Mouse (Mus musculus) limb, embryonic 11.5 days (tissue): ENCODE data around the gene Chrnd. TPM values are rescaled to one million over a fixed set of nuclear protein-coding genes. Genes with fewer than 3 reads are reported as not detected.

Experiments
- ATAC-seq: fragments of 200-750 bp; cut with Nextera tagmentation; 2 replicates; pipeline ENCODE4 v1.8.0; 2017; ENCODE audit warnings: low read depth; ENCODE audit not compliant: insufficient number of reproducible peaks, low FRiP score, low TSS enrichment
- DNase-seq: peaks from one replicate; pipeline ENCODE4 v3.0.0-alpha.2; 2015; ENCODE audit warnings: low spot score
- H3K27ac ChIP-seq: fragments of 300-500 bp; sonication (generic); replicated peaks from 2 replicates; pipeline ENCODE4 v1.5.1; 2014; ENCODE audit warnings: low read depth, mild to moderate bottlenecking, low read length
- H3K27me3 ChIP-seq: fragments of 300-500 bp; sonication (generic); 2 replicates; pipeline ENCODE4 v1.6.1; 2014; ENCODE audit warnings: mild to moderate bottlenecking, low read length, mixed read lengths; ENCODE audit not compliant: control insufficient read depth, insufficient read depth
- H3K36me3 ChIP-seq: fragments of 300-500 bp; sonication (generic); 2 replicates; pipeline ENCODE4 v1.6.1; 2014; ENCODE audit warnings: mild to moderate bottlenecking, low read length, moderate library complexity, mixed read lengths; ENCODE audit not compliant: control insufficient read depth, insufficient read depth
- H3K4me1 ChIP-seq: fragments of 300-500 bp; sonication (generic); 2 replicates; pipeline ENCODE4 v1.6.1; 2014; ENCODE audit warnings: low read length, mixed read lengths; ENCODE audit not compliant: control insufficient read depth, insufficient read depth
- H3K4me2 ChIP-seq: fragments of 300-500 bp; sonication (generic); 2 replicates; pipeline ENCODE4 v1.6.1; 2014; ENCODE audit warnings: low read depth, mild to moderate bottlenecking, moderate library complexity; ENCODE audit not compliant: severe bottlenecking
- H3K4me3 ChIP-seq: fragments of 300-500 bp; sonication (generic); 2 replicates; pipeline ENCODE4 v1.5.1; 2014; ENCODE audit warnings: low read depth, low read length
- H3K9ac ChIP-seq: fragments of 300-500 bp; sonication (generic); 2 replicates; pipeline ENCODE4 v1.6.1; 2014; ENCODE audit warnings: mild to moderate bottlenecking, low read length
- H3K9me3 ChIP-seq: fragments of 300-500 bp; sonication (generic); 2 replicates; pipeline ENCODE4 v1.6.1; 2016; ENCODE audit warnings: low read length; ENCODE audit not compliant: control insufficient read depth
- WGBS: fragments of 180-500 bp; shearing (Covaris S2); extraction: QIAGEN DNeasy Blood & Tissue Kit; methylation state at CpG from one replicate; pipeline ENCODE4 v1.1.7; 2014; 5-methylcytosine and 5-hydroxymethylcytosine counted together
- polyA plus RNA-seq: library from polyadenylated mRNA; unstranded; fragments of >200 nt; fragmentation: Nextera tagmentation; extraction: Ambion mirVana; gene quantifications from 2 replicates; pipeline ENCODE4 v1.2.1, GENCODE M21; 2014

The Chrnd gene
- polyA plus RNA-seq, 1 experiment from 2014 or later = 0.73 TPM

DNA sequence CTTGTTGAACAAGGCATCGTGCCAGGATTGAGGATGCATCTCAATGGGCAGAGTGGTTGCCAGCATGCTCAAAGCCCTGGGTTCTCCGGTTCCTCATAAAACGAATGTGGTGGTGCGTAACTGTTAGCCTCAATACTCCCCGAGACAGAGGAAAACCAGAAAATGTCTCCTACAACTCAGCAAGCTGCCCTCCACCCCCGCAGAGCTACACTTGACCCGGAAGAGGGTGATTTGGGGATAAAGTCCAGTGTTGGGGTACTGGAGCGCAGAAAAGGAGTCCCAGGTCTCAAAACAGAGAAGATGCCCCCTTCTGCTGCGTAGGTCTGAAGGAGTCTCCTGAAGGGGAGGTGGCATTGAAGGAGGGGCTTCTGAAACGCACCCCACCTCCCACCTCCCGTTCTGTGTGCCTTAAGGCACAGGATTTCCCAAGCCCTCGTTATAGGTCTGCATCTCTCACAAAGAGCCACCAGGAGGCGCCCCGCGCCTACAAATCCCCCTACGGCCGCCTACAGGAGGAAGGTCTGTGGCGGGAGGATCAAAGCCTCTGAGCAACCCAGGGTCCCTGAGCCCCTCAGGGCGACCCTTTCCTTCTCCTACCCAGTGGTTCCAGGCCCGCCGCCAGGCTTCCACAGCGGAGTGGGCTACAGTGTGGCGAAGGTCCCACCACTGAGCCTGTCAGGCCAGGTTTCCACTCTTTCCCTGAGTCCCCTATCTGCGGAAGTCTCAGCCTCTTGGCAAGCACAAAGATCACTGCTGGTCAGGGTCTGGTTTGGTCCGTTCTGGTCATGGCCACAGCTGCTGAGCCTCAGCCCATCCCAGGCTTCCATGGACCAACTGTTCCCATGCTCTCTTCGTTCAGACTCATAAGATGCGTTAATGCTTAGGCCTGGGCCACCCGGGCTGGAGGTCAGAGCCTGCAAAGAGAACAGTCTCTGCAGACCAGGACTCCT, 16.1 kb upstream of the Chrnd start:
- peaks cover 3% of the 10 kb centered on the region; the same call in 1 of the 2 replicates for H3K4me1 ChIP-seq
- H3K27ac ChIP-seq = no peak overlapping the region
- ATAC-seq (0 out of 2 replicates have a peak, but pooled peaks have one; percentile 31), DNase-seq (peak; percentile 83)
- no peak overlapping the region for H3K4me2 ChIP-seq
- no peak overlapping the region for H3K9ac ChIP-seq
- H3K27me3 ChIP-seq = peaks cover 9% of the 10 kb centered on the region
- H3K36me3 ChIP-seq = no peaks in the 10 kb centered on the region
- H3K9me3 ChIP-seq = no peaks in the 10 kb centered on the region
- WGBS = 23% methylated on average over 28 of the region's 28 CpGs
- H3K4me3 ChIP-seq = no peak overlapping the region

DNA sequence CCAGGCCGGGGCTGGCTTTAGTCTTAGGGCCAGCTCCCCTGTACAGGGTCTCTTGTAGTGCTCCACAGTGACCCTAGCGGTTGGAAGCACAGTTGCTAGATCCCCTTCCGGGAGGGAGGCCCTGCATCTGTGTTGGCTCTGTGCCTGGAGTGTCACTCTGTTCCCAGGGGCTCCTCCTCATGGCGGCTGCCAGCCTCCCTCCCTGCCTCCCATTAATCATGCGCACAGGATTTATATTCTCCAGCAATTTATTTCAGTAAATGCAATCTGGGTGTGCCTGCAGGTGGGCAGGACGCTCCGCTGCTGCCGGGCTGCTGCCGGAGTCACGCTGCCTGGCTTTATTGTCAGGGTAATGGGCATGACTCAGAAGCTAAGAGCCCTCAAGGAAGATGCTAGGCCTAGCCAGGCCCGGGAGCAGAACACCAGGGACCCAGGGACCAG, 14.5 kb upstream of the Chrnd start:
- peaks cover under 1% of the 10 kb centered on the region; the same call in 1 of the 2 replicates for H3K27me3 ChIP-seq
- WGBS = 21% methylated on average over 11 of the region's 11 CpGs
- DNase-seq (peak; percentile 72), ATAC-seq (peak; percentile 63; the same call in 1 of the 2 replicates)
- no peak overlapping the region for H3K9ac ChIP-seq
- H3K9me3 ChIP-seq = no peaks in the 10 kb centered on the region
- no peak overlapping the region for H3K27ac ChIP-seq
- H3K4me3 ChIP-seq = no peak overlapping the region
- H3K4me2 ChIP-seq = no peak overlapping the region
- no peaks in the 10 kb centered on the region for H3K36me3 ChIP-seq
- no peaks in the 10 kb centered on the region for H3K4me1 ChIP-seq

DNA sequence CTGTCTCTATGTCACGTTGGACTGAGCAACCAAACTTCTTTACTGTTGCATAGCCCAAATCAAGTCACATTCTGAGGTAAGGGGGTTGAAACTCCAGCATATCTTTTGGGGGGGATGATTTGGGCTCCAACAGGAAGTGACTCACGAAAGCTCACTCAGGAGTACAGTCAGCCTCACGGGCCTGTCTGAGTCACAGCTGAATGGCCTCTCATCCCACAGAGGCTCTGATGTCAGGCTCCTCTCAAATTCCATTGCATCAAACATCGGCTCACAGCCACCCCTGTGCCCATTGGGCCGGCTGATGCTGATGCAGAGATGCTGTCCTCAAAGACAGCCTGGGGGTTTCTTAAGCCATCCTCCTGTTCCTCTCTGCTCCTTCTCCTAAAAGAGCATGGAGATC, 9.5 kb upstream of the Chrnd start:
- H3K9ac ChIP-seq = no peak overlapping the region
- WGBS = 54% methylated on average over 5 of the region's 5 CpGs

DNA sequence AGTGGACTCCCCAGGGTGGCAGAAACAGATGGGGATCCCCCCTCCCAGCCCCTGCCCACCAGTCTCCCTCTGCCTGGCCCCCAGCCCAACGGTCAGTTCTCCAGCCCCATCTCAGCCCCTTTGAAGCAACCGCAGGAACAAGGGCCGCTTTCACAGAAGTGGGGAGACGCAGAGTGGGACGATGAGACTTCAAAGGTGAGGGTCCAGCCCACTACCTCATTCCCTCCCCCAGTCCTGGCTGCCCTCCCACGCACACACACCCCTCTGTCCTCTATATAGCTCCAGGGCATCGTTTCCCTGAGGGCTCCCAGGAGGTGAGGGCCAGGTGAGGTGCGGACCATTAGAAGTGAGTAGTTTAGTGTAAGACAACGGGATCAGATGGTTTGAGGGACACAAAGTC, 7.4 kb upstream of the Chrnd start, which contains the start of gene Prss56:
Prss56 (plus strand) TSS at position 301 of the 400 bp plus-strand sequence.
- ATAC-seq = no peak
- no peaks in the 10 kb centered on the region for H3K9me3 ChIP-seq
- 28% methylated on average over 9 of the region's 9 CpGs for WGBS
- H3K4me3 ChIP-seq = no peak within 1 kb of the TSS
- H3K9ac ChIP-seq = no peak within 1 kb of the TSS
- H3K4me1 ChIP-seq = peaks cover 2% of the 10 kb centered on the region; the same call in 1 of the 2 replicates
- no peaks in the 10 kb centered on the region for H3K36me3 ChIP-seq
- no peak for DNase-seq
- H3K4me2 ChIP-seq = no peak within 1 kb of the TSS
- H3K27ac ChIP-seq = no peak within 1 kb of the TSS
- peaks cover 44% of the 10 kb centered on the region for H3K27me3 ChIP-seq

More for the DNA sequence above, 9.5 kb upstream of the Chrnd start:
- no peaks in the 10 kb centered on the region; the same call in 1 of the 2 replicates for H3K4me1 ChIP-seq
- DNase-seq (no peak), ATAC-seq (no peak)
- no peak overlapping the region for H3K27ac ChIP-seq
- no peaks in the 10 kb centered on the region for H3K36me3 ChIP-seq
- no peaks in the 10 kb centered on the region for H3K9me3 ChIP-seq
- H3K4me3 ChIP-seq = no peak overlapping the region
- H3K4me2 ChIP-seq = no peak overlapping the region
- H3K27me3 ChIP-seq = peaks cover 36% of the 10 kb centered on the region

DNA sequence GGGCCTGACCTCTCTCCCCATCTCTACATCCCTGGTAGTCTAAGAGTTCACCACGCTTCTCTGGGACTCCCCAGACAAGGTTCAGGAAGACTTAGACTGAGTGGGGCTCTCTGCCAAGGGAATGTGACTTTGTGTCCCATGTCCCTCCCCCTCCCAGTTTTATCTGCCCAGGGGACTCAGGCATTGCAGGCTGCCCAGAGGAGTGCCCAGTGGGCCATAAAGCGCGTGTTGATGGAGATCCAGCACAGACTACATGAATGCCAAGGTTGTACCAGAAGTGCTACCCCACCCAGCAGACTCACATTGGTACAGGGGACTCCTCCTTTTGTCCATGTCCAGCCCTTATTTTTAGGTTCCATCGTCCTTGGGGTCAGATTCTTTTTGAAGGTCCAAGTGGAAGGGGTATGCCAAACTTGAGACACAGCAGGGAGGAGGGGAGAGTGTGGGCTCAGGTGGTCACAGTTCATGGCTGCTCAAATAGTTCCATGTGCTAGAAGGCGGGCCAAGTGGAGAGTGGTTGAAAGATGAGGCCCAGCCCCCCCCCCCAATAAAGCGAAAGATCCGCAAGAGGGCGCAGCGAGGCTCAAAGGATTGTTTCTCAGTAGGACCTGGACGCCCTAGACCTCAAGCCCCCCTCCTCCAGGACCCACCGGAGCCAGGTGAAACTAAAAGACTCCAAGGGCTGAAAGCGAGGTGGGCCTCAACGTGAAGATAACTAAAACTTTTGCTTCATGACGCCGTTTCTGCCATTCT, 6.2 kb upstream of the Chrnd start:
- Histone ChIP-seq H3K9ac (no peak overlapping the region), H3K27me3 (peaks cover 44% of the 10 kb centered on the region), H3K36me3 (no peaks in the 10 kb centered on the region), H3K4me2 (no peak overlapping the region), H3K4me3 (no peak overlapping the region), H3K4me1 (peaks cover 2% of the 10 kb centered on the region; the same call in 1 of the 2 replicates), H3K27ac (no peak overlapping the region), H3K9me3 (no peaks in the 10 kb centered on the region)
- ATAC-seq = no peak
- 31% methylated on average over 15 of the region's 15 CpGs for WGBS
- DNase-seq = no peak

DNA sequence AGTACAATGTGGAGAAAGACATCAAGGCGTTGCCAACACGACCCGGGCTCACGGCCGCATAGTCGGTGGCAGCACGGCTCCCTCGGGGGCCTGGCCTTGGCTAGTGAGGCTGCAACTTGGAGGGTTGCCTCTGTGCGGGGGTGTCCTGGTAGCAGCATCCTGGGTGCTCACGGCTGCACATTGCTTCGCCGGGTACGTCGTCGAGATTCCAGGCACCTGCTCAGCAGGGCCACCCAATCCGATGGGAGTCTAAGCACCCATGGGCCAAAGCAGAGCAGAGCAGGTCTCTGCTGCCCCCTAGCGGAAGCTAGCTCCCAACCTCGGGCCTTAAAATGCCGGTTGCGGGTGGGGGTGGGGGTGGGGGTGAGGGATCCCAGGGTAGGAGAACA, 5.7 kb upstream of the Chrnd start:
- Histone ChIP-seq H3K4me2 (no peak overlapping the region), H3K27me3 (peaks cover 44% of the 10 kb centered on the region), H3K9me3 (no peaks in the 10 kb centered on the region), H3K4me3 (no peak overlapping the region), H3K9ac (no peak overlapping the region), H3K4me1 (peaks cover 2% of the 10 kb centered on the region; the same call in 1 of the 2 replicates), H3K27ac (no peak overlapping the region), H3K36me3 (no peaks in the 10 kb centered on the region)
- peak; percentile 69 for DNase-seq
- no peak for ATAC-seq
- WGBS = 12% methylated on average over 20 of the region's 20 CpGs

DNA sequence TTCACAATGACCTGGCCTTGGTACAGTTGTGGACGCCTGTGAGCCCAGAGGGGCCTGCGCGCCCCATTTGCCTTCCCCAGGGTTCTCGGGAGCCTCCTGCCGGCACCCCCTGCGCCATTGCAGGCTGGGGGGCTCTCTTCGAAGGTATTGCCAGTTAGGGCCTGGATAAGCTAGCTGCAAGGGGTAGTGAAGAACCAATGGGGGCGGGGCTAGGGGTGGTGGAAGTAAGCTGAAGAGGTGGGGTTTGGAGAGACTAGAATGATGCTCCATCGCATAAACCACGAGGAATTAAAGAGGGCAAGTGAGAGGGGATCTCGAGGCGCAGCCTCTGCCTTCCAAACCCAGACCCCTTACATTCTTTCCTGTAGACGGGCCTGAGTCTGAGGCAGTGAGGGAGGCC, 4.9 kb upstream of the Chrnd start:
- Histone ChIP-seq H3K36me3 (no peaks in the 10 kb centered on the region), H3K4me1 (peaks cover 2% of the 10 kb centered on the region; the same call in 1 of the 2 replicates), H3K27me3 (peaks cover 44% of the 10 kb centered on the region), H3K4me3 (no peak overlapping the region), H3K27ac (no peak overlapping the region), H3K9me3 (no peaks in the 10 kb centered on the region), H3K9ac (no peak overlapping the region), H3K4me2 (no peak overlapping the region)
- DNase-seq (no peak), ATAC-seq (no peak)
- 17% methylated on average over 13 of the region's 13 CpGs for WGBS
